Mouse (Mus musculus) inflammation-experienced regulatory T-cells (primary cell): ENCODE results near the gene Sh3glb2. TPM values are rescaled to one million over a fixed set of nuclear protein-coding genes. Genes with fewer than 3 reads are reported as not detected.

Source experiments
- polyA plus RNA-seq, 2 experiments: library from polyadenylated mRNA; unstranded; fragments of 100-300 nt; shearing (Covaris generic); gene quantifications; one replicate each; pipeline ENCODE4 v1.2.1; 2017

Gene Sh3glb2
- 100 to 1,000 TPM; 134 to 153 TPM for polyA plus RNA-seq

GRCm38 (mm10) chr2:30358533-30359531, at the start of gene Sh3glb2:
Gene Sh3glb2 (minus strand): TSS chr2:30359337.

GRCm38 (mm10) chr2:30392114-30392576, 33.0 kb upstream of the Sh3glb2 start, which contains the start of gene Dolpp1:
Gene Dolpp1 (plus strand): TSS chr2:30392254.

GRCm38 (mm10) chr2:30363773-30364650, 4.9 kb upstream of the Sh3glb2 start, which contains the start of gene Miga2:
Gene Miga2 (plus strand): TSS chr2:30364233.

Other genes starting within 250 kb of the Sh3glb2 start
- gene Zer1, start 234.8 kb downstream of the Sh3glb2 start, polyA plus RNA-seq: 10 to 100 TPM; 56.8 to 63.1 TPM
- gene Tbc1d13, start 225.6 kb downstream of the Sh3glb2 start, polyA plus RNA-seq: 1 to 10 TPM; 8.0 to 8.5 TPM
- 10 to 100 TPM; 21.3 to 22.8 TPM for gene Endog, start 187.8 kb downstream of the Sh3glb2 start, polyA plus RNA-seq
- 10 to 100 TPM; 45.4 to 58.7 TPM for gene Spout1, start 180.9 kb downstream of the Sh3glb2 start, polyA plus RNA-seq
- 10 to 100 TPM; 11.3 to 15.4 TPM for gene Kyat1, start 153.5 kb downstream of the Sh3glb2 start, polyA plus RNA-seq
- gene Lrrc8a, start 121.6 kb downstream of the Sh3glb2 start, polyA plus RNA-seq: 1 to 10 TPM; 6.3 to 8.7 TPM
- gene Gm28035, start 118.8 kb downstream of the Sh3glb2 start, polyA plus RNA-seq: 1 to 10 TPM; 4.0 to 5.9 TPM
- 1 to 10 TPM; 4.3 to 5.8 TPM for gene Phyhd1, start 93.1 kb downstream of the Sh3glb2 start, polyA plus RNA-seq
- not detected for gene Gm28038, start 78.3 kb downstream of the Sh3glb2 start, polyA plus RNA-seq
- 10 to 100 TPM; 14.8 to 16.7 TPM for gene Dolk, start 73.0 kb downstream of the Sh3glb2 start, polyA plus RNA-seq
- 10 to 100 TPM; 15.6 to 19.4 TPM for gene Nup188, start 72.9 kb downstream of the Sh3glb2 start, polyA plus RNA-seq
- gene Miga2, start 4.9 kb upstream of the Sh3glb2 start, polyA plus RNA-seq: 10 to 100 TPM; 11.5 to 12.3 TPM
- 10 to 100 TPM; 28.2 to 49.9 TPM for gene Dolpp1, start 32.9 kb upstream of the Sh3glb2 start, polyA plus RNA-seq
- gene Crat, start 56.5 kb upstream of the Sh3glb2 start, polyA plus RNA-seq: 10 to 100 TPM in 1 of 2 experiments, 1 to 10 TPM in 1; 6.1 to 10.7 TPM
- 100 to 1,000 TPM in 1 of 2 experiments, 10 to 100 TPM in 1; 96.0 to 101 TPM for gene Ptpa, start 56.7 kb upstream of the Sh3glb2 start, polyA plus RNA-seq
- 1 to 10 TPM in 1 of 2 experiments, under 1 TPM in 1; 0.61 to 6.9 TPM for gene Ier5l, start 114.9 kb upstream of the Sh3glb2 start, polyA plus RNA-seq
- gene Cstad, start 235.7 kb upstream of the Sh3glb2 start, polyA plus RNA-seq: 1 to 10 TPM; 2.3 to 3.5 TPM